Mouse (Mus musculus): ENCODE measurements around the gene Cdk20. TPM values are rescaled to one million over a fixed set of nuclear protein-coding genes. Genes with fewer than 3 reads are reported as not detected.

Cdk20 gene
- 1 to 10 TPM; 6.9 to 8.0 TPM for total RNA-seq (2023)

DNA sequence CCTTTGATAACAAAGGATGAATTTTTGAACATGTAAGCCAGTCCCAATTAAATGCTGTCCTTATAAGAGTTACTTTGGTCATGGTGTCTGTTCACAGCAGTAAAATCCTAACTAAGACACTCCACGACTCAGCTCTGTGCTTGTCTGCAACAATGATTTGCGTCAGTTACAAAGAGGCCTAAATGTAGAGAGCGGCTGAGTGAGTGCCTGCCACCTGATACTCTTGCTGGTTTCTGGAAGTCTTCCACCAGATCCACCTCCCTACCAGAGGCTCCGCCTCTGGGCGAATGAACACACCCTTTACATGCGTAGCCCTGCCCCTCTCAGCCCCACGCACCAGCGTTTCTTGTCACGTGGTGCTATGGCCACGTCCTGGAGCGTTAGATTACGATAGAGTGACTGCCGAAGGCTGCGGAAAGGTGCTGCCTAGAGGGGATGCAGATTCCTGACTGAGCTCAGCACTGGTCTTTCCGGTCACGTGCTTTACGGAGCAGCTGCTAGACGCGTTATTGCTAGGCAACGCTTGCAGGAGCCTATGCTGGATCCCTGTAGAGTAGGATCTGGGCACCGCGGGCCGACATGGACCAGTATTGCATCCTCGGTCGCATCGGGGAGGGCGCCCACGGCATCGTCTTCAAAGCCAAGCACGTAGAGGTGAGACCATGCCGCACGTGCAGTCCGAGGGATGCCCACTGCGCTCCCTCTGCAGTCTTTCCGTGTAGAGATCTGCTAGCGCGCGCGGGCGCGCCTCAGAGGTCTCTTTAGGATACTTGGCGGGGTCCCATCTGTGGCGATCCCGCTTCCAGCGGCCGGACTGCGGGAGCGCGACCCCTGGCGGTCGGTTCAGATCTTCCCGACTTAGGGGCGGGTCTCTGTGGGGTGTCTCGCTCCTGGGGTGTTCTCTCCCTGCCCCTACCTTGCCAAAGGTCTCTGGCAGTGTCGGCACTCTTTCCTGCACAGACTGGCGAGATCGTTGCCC is at the start of gene Cdk20:
Cdk20 (plus strand) TSS at position 298 of the 979 bp plus-strand sequence.

Other genes with a start within 250 kb of the Cdk20 start
- gene Cdc14b, start 157.0 kb upstream of the Cdk20 start, total RNA-seq (2023): 10 to 100 TPM in 1 of 2 experiments, 1 to 10 TPM in 1; 9.6 to 12.8 TPM
- 10 to 100 TPM; 47.3 to 51.5 TPM for gene Aaed1, start 119.6 kb upstream of the Cdk20 start, total RNA-seq (2023)
- 100 to 1,000 TPM; 119 to 138 TPM for gene Ctsl, start 61.4 kb upstream of the Cdk20 start, total RNA-seq (2023)
- not detected for gene Fam240b, start 65.5 kb downstream of the Cdk20 start, total RNA-seq (2023)

All from monocyte, adult 59 days (primary cell).